Mouse (Mus musculus) thymus, adult 2 months (tissue): Measurements from ENCODE around the gene Dab1.

Source experiments
- CTCF ChIP-seq: fragments of 200-500 bp; IDR thresholded peaks from 2 replicates; pipeline ENCODE4 v1.5.1; 2012; ENCODE audit warnings: mild to moderate bottlenecking, control low read depth, low read length, moderate library complexity, borderline replicate concordance; ENCODE audit not compliant: control insufficient read depth, poor library complexity, insufficient read depth; ENCODE audit errors: extremely low read depth
- POLR2A ChIP-seq: fragments of 200-500 bp; IDR thresholded peaks from 2 replicates; pipeline ENCODE4 v1.6.1; 2012; ENCODE audit warnings: mild to moderate bottlenecking, low read length, control low read depth, moderate library complexity; ENCODE audit not compliant: control insufficient read depth, poor library complexity, insufficient read depth; ENCODE audit errors: extremely low read depth

GRCm38 (mm10) chr4:104436411-104436810, 817.3 kb downstream of the Dab1 start:
- no peak for TF ChIP-seq CTCF
- TF ChIP-seq POLR2A = no peak
